Mouse (Mus musculus) CD4-positive, CD25-positive, alpha-beta regulatory T cell (primary cell): ENCODE measurements around the gene Mertk. TPM values are rescaled to one million over a fixed set of nuclear protein-coding genes. Genes with fewer than 3 reads are reported as not detected.

ENCODE experiments used
- polyA plus RNA-seq: library from polyadenylated mRNA; unstranded; fragments of 100-300 nt; shearing (Covaris generic); gene quantifications from one replicate; pipeline ENCODE4 v1.2.1, GENCODE M21; 2017

The Mertk gene
- 0.83 TPM for polyA plus RNA-seq

GRCm38 (mm10) chr2:128698693-128699181 is at the start of gene Mertk:
Gene Mertk, plus strand, starts transcription at chr2:128698956.

GRCm38 (mm10) chr2:128686921-128687557 is 11.7 kb upstream of the Mertk start, which contains the start of gene Anapc1:
Gene Anapc1, minus strand, starts transcription at chr2:128687391.

DNA sequence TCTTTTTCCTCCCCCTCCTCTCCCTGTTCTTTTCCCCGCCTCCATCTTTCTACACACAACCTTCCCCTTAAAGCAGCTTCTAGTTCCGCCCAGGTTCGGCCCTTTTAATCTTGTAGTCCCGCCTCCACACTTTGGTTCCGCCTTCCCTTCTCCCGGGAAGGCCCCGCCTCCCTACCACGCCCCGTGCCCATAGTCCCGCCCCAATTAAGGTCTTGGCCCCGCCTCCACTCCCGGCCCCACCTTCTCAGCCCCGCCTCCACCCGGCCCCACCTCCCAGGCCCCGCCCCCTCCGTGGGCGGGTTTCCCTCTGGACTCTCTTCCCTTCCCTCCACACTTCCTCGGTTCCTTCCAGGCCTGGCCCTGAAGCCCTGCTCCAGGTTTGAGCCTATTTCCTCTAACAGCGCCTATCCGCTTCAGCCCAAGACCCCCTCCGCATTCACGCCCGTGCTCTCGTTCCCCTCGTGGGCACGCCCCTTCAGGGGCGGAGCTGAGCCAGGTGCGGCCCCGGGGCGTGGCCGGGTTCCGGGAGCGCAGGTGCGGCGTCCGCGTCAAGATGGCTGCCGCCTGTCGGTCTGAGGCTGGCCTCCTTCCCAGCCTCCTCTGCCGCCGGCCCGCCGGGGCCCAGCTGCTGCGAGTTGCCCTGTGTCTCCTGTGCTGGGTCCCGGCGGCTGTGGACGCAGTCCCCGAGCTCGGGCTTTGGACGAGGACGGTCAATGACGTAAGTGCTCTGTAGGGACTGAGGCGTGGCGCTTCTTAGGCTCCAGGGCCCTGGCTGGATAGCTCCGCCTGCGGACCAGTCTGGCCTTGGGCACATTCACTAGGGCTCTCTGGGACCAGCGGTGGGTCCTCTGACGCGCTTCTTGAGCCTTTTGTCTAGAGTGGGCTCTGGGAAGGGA is 119.3 kb downstream of the Mertk start, which contains the start of gene Tmem87b:
TSS of gene Tmem87b (plus strand) at position 333 of the 896 bp plus-strand sequence.

Other genes starting within 250 kb of the Mertk start
- gene Spdye4c, start 107.7 kb upstream of the Mertk start, polyA plus RNA-seq = not detected
- gene Anapc1, start 11.6 kb upstream of the Mertk start, polyA plus RNA-seq = 90.8 TPM
- gene Tmem87b, start 119.2 kb downstream of the Mertk start, polyA plus RNA-seq = 29.2 TPM
- gene Fbln7, start 164.0 kb downstream of the Mertk start, polyA plus RNA-seq = not detected
- 10.4 TPM for gene Zc3h8, start 245.1 kb downstream of the Mertk start, polyA plus RNA-seq